Mouse (Mus musculus) gastrocnemius, postnatal 25 days (tissue): ENCODE data around the gene Dennd6b. TPM values are rescaled to one million over a fixed set of nuclear protein-coding genes. Genes with fewer than 3 reads are reported as not detected.

ENCODE experiments used
- DNase-seq: peaks from one replicate; pipeline ENCODE4 v3.0.0; 2022
- total RNA-seq, 2 experiments: library from RNA; stranded (reverse); gene quantifications; 1 replicate in 1 of 2; 2 replicates in 1 of 2; pipeline ENCODE4 v1.2.3; 2021

Dennd6b gene
- total RNA-seq, 2 experiments from 2014 or later = 6.6 to 8.4 TPM

GRCm38 (mm10) chr15:89182328-89182741, 14.0 kb downstream of the Dennd6b start:
- DNase-seq = no peak

DNA sequence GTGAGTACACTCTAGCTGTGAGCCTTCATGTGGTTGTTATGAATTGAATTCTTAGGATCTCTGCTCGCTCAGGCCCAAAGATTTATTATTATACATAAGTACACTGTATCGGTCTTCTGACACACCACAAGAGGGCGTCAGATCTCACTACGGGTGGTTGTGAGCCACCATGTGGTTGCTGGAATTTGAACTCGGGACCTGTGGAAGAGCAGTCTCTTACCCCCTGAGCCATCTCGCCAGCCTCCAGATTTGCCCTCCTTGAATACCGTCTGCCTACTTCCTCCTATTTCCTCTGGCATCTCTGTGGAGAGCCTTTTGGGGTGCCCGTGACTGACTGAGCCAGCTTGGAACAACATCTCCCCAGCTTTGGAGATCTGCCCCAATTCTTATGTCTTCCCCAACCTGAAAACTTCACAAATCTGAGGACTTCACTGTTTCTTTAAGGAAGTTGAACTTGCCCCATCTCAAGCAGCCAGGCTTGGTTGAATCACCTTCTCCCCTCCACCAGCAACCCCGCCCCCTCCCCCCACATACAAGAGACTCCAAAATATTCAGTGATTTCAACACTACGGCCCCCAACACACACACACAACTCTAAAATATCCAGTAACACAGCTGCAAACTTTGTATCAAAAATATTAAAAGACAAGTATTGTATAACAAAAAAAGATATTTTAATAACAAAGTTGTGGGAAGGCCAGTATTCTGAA, 14.6 kb downstream of the Dennd6b start:
- DNase-seq = no peak

GRCm38 (mm10) chr15:89180571-89181229, 15.6 kb downstream of the Dennd6b start, which contains the start of gene Plxnb2:
Gene Plxnb2, minus strand, starts transcription at chr15:89180788.
- DNase-seq = peak; percentile 86

DNA sequence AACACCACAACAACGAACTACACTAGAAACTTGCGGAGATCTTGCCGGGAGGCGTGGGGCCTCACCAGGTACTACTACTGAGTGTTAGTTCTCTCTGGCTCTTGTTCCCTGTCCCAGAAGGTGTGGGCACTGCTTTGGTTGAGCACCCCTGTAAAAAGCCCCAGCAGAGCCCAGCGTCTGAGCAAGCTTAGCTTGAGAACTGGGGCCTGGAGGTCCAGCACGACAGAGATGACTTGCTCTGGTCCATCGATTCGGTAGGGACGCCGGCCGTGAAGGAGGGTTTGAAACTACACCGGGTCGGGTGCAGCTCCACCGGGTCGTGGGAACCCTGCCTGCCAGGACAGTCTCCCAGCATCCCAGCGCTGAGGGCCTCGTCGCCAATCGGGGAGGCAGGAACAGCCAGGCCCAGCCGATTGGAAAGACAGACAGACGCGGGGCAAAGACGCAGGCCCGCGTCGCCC, 16.2 kb downstream of the Dennd6b start:
- no peak for DNase-seq

DNA sequence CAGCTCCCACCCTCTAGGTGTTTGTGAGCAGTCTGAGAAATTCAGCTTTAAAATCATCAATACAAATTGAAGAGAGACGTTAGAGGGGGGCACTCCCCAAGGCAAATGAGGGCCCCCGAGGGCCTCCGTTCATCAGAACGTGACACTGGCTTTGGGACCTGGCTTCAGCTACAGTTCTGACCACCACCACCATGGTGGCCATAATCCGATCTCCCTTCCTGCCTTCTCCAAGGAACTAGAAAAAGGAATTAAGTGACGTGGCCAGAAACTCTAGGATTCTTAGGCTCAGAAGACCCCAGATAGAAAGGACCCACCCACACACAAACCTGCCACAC, 16.7 kb downstream of the Dennd6b start:
- DNase-seq = no peak

GRCm38 (mm10) chr15:89178954-89179629, 17.2 kb downstream of the Dennd6b start:
- peak; percentile 68 for DNase-seq

- DNase-seq = no peak
These were observed 17.9 kb downstream of the Dennd6b start for GRCm38 (mm10) chr15:89178260-89178860.

DNA sequence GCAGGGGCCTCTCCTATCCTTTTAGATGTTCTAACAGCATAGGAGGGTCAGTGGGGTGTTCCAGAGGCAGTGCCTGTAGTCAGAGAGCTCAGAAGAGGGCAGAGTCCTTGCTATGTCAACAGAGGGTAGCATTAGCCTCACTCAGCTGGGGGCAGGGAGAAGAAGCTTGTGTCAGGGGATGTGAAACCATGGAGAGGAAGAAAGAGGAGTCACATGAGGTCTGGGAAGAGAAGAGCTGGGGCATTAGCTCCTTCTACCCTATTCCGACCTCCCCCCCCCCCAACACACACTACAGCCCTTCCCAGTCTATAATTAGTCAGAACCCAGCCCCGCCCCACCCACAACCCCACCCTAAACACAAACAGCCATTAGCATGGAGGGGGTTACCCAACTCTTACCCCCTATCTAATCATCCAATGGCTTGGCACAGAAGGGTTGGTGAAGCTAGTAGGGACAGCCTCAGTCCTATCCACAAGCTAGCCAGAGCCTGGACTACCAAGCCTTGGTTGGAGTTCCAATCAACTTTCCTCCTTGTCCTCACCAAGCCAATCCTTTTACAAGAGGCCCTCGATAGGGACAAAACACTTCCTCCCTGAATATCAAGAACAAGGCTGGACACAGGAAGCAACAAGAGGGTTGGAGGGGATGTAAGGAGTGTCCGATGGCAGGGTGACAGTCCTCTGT, 18.6 kb downstream of the Dennd6b start:
- DNase-seq = no peak

DNA sequence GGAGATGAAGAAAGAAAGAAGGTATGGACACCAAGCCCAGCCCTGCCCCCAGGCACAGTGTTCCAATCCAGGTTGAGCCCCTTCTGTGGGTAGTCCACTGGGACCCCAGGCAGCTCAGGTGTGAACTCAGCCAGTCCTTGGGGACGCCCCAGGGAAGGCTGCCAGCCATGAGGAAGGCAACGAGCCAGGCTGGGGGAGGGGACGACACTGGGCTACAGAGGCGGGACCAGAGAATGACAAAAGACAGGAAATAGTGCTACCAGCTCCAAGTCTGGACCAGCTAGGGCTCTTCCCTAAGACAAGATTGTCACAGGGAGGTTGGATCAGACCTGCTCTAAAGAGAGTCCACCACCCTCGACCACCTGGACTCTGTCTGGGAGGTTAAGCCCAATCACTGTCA, 19.2 kb downstream of the Dennd6b start:
- peak; percentile 65 for DNase-seq

DNA sequence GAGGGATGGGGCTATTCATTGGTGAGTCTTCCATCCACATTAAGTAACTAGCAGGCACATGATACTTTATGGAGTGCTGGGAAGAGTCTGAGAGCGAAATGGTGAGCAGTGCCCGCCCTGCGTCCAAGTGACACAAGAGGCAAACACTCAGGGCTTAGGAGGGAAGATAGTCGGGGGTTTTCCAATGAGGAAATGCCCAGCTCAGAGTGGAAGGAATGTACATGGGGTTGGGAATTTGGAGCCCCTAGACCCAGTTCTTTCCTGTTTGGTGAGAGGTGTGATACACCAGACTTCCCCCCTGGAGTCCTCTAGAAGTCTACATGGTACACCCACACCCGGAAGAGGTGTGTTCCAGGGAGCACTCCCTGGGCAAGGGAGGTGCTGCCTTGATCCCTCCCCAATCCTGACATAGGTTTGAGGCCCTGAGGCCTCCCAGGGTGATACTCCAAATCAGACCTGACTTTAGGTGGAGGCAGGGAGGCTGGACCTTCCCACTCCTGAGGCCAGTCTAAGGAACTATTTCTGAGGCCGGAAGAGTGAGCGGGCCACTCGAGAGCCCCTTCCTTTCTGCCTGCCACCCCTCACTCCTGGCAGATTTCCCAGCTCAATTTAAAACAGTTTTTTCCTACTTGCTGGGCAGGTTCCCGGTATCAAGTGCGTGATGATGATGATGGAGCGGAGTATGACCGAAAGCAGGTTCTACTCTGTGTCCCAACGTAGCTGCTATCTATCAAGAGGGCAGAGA, 20.7 kb downstream of the Dennd6b start:
- no peak for DNase-seq

DNA sequence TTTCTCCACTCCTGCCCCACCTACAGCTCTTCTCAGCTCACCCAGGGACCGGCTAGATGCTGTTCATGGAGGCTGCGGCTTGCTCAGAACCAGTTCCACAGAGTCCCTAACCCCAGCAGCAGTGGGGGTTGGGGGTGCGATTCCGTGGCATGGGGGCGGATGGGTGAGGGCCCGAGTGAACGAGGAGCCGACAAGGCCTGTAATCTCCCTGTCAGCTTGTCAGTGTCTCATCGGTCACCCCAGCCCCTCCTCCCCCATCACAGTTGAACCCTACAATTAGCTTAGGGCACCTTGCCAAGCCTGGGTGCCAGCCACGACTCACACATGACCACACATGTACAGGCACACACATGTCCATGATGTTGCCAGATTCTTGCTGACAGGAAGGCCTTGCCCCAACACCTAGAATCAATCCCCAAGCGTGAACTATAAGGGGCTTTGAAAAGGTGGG, 21.4 kb downstream of the Dennd6b start:
- no peak for DNase-seq

DNA sequence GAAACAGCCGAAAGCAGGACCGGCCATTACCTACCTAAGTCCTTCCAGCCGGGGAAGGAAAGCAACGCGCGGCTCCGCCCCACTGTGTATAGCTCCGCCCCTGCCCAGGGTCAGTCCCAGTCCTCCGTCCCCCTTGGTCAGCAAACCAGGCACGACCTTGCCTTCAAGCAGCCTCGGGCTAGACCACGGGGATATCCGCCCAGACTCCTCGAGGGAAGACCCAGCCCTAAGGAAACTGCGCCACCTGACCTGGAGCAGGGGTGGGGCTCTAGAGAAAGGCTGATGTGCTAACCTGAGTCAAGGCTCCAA, 22.4 kb downstream of the Dennd6b start:
- DNase-seq = peak; percentile 60

DNA sequence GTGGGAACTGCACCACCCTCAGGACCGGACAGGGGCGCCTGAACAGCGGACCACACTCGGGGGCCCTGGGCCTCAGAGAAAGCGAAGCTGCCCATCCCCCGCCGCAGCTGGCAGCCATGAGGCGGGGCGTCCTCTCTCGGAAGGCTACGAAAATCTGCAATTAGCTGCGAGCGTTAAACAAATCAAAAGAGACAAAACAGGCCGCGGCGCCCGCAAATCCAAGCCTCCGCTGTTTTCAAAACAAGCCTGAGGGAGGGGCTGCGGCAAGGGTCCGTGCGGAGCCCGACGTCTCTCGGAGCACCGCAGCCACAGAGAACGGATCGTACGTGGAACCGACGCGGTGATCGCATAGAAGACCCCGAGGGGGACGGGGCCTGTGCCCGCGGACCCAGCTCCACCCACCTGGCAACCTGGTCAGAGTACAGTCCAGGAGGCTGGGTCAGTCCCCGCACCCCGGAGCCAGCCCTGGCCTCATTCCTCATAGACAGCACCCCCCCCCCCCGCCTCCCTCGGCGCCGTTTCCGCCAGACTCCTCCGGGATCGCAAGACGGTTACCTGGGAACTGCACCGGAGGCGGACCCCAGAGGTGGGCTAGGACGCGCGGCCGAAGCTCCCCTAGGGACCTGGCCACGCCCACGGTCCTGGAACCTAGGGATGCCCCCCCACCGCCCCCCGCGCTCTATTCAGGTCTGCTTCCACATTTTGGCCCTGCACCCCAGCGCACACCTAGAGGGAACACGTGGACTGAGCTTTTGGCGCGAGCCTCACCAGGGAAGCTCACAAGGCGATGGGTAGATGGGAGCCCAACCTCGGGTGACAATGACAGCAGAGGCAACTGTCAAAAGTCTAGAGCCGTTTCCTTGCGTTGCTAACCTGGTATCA, 23.0 kb downstream of the Dennd6b start:
- no peak for DNase-seq

- no peak for DNase-seq
These were observed 23.9 kb downstream of the Dennd6b start for GRCm38 (mm10) chr15:89172276-89172935.

DNA sequence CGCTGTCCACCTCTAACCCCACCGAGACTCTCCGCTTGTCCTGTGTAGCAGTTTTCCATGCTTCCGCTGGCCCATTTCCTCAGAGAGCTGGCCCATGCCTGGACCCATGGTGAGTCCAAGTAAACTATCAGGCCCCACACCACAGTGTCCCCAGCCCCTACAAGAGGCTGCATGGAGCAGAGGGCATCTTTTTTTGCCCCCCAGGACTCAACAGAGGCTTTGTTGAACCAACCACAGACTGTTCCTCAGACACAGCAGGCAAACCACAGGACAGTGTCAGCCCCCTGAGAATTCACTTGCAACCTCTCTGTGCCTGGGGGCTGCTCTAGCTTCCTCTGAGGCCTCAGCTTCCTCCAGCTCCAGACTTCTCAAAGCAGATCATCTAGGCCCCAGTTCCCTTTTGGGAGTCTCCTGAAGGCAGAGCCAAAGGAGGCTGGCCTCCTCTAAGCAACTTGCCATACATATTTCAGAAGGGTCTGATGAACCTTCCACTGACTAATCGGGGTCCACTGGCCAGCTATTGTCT, 24.7 kb downstream of the Dennd6b start:
- no peak for DNase-seq

DNA sequence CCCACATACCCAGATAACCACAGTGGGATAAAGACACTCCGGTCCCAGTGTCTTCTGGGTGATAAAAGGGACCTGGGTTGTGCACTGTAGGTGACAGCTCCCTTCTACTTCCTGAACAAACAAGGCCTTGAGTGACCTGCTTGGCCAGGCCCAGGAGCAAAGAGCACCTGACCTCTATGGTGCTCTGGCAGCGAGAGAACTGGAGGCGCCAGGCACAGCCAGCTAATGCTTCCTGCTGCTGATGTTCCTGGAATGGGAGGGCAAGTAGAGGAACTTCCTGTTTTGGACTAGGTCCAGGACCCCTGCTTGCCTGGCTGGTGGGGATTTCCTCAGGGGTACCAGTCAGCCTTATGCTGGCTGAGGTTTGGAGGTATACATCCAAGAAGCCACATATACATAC, 26.2 kb downstream of the Dennd6b start:
- DNase-seq = no peak

GRCm38 (mm10) chr15:89169431-89169830, 26.9 kb downstream of the Dennd6b start:
- DNase-seq = peak; percentile 82

GRCm38 (mm10) chr15:89168922-89169321, 27.4 kb downstream of the Dennd6b start:
- DNase-seq = no peak

DNA sequence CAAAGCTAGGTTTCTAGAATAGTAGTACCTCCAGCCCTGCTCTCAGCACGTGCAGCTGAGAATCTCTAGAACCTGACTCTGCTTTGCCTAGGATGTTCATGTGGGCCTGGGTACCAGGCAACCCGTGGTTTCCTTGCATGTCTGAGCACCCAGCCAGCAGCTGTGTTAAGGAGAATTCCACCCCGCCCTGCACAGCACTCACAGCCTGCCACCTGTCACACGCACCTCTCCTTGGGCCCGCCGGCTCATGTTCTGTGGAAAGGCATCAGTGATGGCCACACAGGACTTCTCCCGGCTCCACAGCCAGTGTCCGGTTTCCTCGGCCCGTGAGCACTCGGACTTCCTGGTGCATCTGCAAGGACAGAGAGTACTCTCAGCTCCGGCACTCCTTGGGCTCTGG, 30.8 kb downstream of the Dennd6b start:
- no peak for DNase-seq

DNA sequence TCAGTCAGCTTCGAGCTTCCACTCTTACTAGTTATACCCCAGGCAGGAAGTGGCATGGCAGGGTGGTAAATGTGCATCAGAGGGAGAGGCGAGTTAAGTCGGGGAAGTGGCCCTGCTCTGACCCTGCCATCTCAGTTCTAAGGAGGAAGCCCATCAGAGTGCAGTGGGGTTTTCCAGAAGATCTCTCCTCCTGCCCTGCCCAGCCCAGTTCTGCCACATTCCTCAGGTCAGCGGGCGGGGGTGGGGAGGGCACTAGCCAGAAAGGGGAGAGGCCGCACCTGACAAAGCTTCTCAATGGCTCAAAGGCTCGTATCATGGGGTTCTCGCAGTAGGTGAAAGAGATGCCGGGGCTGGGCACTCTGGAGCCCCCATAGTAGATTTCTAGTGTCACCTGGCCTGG, 34.9 kb downstream of the Dennd6b start:
- DNase-seq = no peak
